Mouse (Mus musculus) neural tube, embryonic 12.5 days (tissue): ENCODE data around the gene Hic2. TPM values are rescaled to one million over a fixed set of nuclear protein-coding genes. Genes with fewer than 3 reads are reported as not detected.

ENCODE experiments used
- ATAC-seq: fragments of 200-750 bp; cut with Nextera tagmentation; 2 replicates; pipeline ENCODE4 v1.8.0; 2017; ENCODE audit warnings: low read depth, mild to moderate bottlenecking, moderate TSS enrichment, moderate library complexity; ENCODE audit not compliant: low FRiP score
- H3K27ac ChIP-seq: fragments of 300-500 bp; sonication (generic); 2 replicates; pipeline ENCODE4 v1.5.1; 2016
- H3K27me3 ChIP-seq: fragments of 300-500 bp; sonication (generic); replicated peaks from 2 replicates; pipeline ENCODE4 v1.6.1; 2016; ENCODE audit warnings: mild to moderate bottlenecking
- H3K36me3 ChIP-seq: fragments of 300-500 bp; sonication (generic); 2 replicates; pipeline ENCODE4 v1.6.1; 2016; ENCODE audit warnings: mild to moderate bottlenecking
- H3K4me1 ChIP-seq: fragments of 300-500 bp; sonication (generic); 2 replicates; pipeline ENCODE4 v1.6.1; 2016
- H3K4me2 ChIP-seq: fragments of 300-500 bp; sonication (generic); replicated peaks from 2 replicates; pipeline ENCODE4 v1.6.1; 2016; ENCODE audit warnings: mild to moderate bottlenecking
- H3K4me3 ChIP-seq: fragments of 300-500 bp; sonication (generic); 2 replicates; pipeline ENCODE4 v1.5.1; 2016
- H3K9ac ChIP-seq: fragments of 300-500 bp; sonication (generic); 2 replicates; pipeline ENCODE4 v1.6.1; 2016; ENCODE audit warnings: mild to moderate bottlenecking
- H3K9me3 ChIP-seq: fragments of 300-500 bp; sonication (generic); 2 replicates; pipeline ENCODE4 v1.6.1; 2016; ENCODE audit warnings: mild to moderate bottlenecking
- WGBS: fragments of 180-500 bp; shearing (Covaris S2); methylation state at CpG from one replicate; pipeline ENCODE4 v1.1.7; 2016; 5-methylcytosine and 5-hydroxymethylcytosine counted together
- polyA plus RNA-seq: library from polyadenylated mRNA; unstranded; fragments of >200 nt; fragmentation: Nextera tagmentation; extraction: Ambion mirVana; gene quantifications from 2 replicates; pipeline ENCODE4 v1.2.1, GENCODE M21; 2016

Gene Hic2
- polyA plus RNA-seq, 1 experiment from 2014 or later = 12.4 TPM

DNA sequence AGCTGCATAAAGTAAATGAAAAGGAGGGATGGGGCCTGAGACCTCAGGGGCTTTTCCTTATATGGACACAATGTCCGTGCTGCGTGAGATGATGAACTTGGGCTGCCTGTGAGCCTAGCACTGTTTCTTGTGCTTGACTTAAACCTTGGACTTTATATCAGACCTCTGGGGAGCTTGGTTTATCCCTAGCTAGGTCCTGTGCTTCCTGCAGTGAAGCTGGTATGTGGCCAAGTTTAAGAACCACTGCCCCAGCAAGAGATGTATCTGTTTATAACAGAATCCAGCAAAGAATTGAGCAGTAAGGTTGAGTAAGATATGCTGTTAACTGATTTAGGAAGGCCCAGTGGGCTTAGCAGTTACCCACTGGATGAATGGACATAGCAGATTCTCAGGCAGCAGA lies 6.0 kb downstream of the Hic2 start:
- H3K4me3 ChIP-seq = no peak overlapping the region
- H3K9me3 ChIP-seq = no peaks in the 10 kb centered on the region
- H3K27me3 ChIP-seq = no peaks in the 10 kb centered on the region
- WGBS = 83% methylated on average over 2 of the region's 2 CpGs
- no peak overlapping the region for H3K9ac ChIP-seq
- H3K36me3 ChIP-seq = no peaks in the 10 kb centered on the region
- no peak for ATAC-seq
- peaks cover 34% of the 10 kb centered on the region for H3K4me1 ChIP-seq
- H3K27ac ChIP-seq = no peak overlapping the region
- H3K4me2 ChIP-seq = no peak overlapping the region

- Histone ChIP-seq H3K9ac (no peak overlapping the region), H3K4me2 (no peak overlapping the region), H3K27ac (no peak overlapping the region), H3K9me3 (no peaks in the 10 kb centered on the region), H3K4me3 (no peak overlapping the region), H3K4me1 (peaks cover 4% of the 10 kb centered on the region; the same call in 1 of the 2 replicates), H3K36me3 (no peaks in the 10 kb centered on the region), H3K27me3 (no peaks in the 10 kb centered on the region)
- no peak for ATAC-seq
- WGBS = 74% methylated on average over 1 of the region's 1 CpGs
Measured at GRCm38 (mm10) chr16:17243731-17244130, 10.4 kb downstream of the Hic2 start.

- Histone ChIP-seq H3K9ac (no peak overlapping the region), H3K27me3 (no peaks in the 10 kb centered on the region), H3K27ac (no peak overlapping the region), H3K9me3 (no peaks in the 10 kb centered on the region), H3K4me1 (0 out of 2 replicates have a peak, but pooled peaks cover 1% of the 10 kb centered on the region), H3K4me2 (no peak overlapping the region), H3K4me3 (no peak overlapping the region), H3K36me3 (no peaks in the 10 kb centered on the region)
- 93% methylated on average over 1 of the region's 1 CpGs for WGBS
- no peak for ATAC-seq
Measured at GRCm38 (mm10) chr16:17244996-17245395, 11.6 kb downstream of the Hic2 start.

DNA sequence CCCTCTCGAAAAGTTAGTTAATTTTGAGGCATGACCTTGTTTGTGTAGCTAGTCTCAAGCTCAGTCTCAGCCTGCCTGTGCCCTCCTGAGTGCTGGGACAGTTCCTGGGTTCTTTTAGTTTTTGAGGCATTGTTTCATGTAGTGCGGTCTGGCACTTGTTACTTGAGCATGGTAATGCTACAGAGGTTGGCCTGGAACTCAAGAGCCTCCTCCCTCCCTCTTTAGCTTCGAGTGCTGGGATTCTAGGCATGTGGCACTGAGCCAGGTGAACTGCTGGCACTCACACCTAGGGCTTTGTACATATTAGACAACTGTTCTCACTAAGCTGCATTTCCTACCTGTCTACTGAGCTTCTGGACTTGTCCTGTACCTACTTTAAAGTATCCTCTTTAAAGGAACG lies 14.4 kb downstream of the Hic2 start:
- H3K4me1 ChIP-seq = peaks cover 15% of the 10 kb centered on the region
- no peaks in the 10 kb centered on the region for H3K36me3 ChIP-seq
- H3K4me3 ChIP-seq = no peak overlapping the region
- WGBS = 86% methylated on average over 4 of the region's 4 CpGs
- no peak for ATAC-seq
- H3K27me3 ChIP-seq = no peaks in the 10 kb centered on the region
- H3K9me3 ChIP-seq = no peaks in the 10 kb centered on the region
- no peak overlapping the region for H3K27ac ChIP-seq
- no peak overlapping the region for H3K9ac ChIP-seq
- H3K4me2 ChIP-seq = no peak overlapping the region

DNA sequence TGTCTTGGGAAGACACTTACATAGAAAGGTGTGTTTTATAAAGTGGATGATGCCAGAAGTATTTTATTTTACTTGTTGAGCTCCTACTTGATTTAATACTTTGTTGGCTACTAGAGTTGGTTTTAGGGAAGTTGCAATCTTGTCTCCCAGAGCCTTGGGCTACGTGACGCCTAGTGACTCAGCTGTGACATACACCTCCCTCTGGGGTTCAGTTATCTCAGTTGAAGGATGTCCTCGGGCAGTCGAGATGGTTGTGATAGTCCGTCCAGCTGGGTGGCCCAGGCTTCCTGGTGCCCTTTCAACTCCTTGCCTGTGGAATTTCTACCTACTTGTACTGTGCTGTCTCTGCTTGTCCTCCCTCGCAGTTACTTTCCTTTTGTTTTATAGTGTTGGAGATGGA lies 15.8 kb downstream of the Hic2 start:
- WGBS = 78% methylated on average over 6 of the region's 6 CpGs
- H3K27ac ChIP-seq = no peak overlapping the region
- no peak overlapping the region for H3K9ac ChIP-seq
- no peak overlapping the region for H3K4me2 ChIP-seq
- peaks cover 29% of the 10 kb centered on the region for H3K4me1 ChIP-seq
- H3K4me3 ChIP-seq = no peak overlapping the region
- H3K36me3 ChIP-seq = no peaks in the 10 kb centered on the region
- no peak for ATAC-seq
- no peaks in the 10 kb centered on the region for H3K9me3 ChIP-seq
- no peaks in the 10 kb centered on the region for H3K27me3 ChIP-seq

- Histone ChIP-seq H3K4me3 (no peak overlapping the region), H3K4me1 (peaks cover 32% of the 10 kb centered on the region), H3K9ac (no peak overlapping the region), H3K27ac (no peak overlapping the region), H3K9me3 (no peaks in the 10 kb centered on the region), H3K4me2 (no peak overlapping the region), H3K36me3 (peaks cover 7% of the 10 kb centered on the region), H3K27me3 (no peaks in the 10 kb centered on the region)
- ATAC-seq = no peak
- WGBS = 82% methylated on average over 3 of the region's 3 CpGs
Measured at GRCm38 (mm10) chr16:17251539-17251938, 18.2 kb downstream of the Hic2 start.

DNA sequence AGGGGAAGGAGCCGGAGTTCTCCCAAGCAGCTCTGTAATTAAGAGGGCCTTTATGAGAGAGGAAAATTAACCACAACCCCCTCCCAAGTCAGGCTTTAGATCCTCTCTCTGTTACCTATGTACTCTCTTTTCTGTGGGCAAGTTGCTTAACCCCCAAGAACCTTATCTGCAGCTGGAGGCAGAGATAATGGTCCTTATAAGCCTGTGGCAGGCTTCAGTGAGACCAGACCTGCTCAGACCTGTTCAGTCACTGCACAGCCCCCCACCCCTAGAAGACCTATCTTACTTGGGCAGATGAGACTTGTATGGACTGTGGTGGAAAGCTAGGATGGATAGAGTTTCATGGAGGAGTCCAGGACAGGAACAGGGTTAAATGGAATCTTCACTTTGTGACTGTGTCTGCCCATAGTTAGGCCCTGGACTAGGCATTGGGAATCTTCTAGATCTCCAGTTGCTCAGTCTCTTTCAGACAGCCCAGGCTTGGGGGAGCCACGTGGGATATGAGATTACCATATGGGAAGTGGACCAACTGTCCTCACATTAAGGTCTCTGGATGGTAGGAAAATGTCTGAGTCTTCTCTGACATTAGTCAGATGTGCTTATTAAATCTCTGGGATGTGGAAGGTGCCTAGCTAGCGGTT lies 18.8 kb downstream of the Hic2 start:
- H3K36me3 ChIP-seq = peaks cover 11% of the 10 kb centered on the region
- H3K4me1 ChIP-seq = peaks cover 32% of the 10 kb centered on the region
- ATAC-seq = no peak
- no peaks in the 10 kb centered on the region for H3K27me3 ChIP-seq
- no peak overlapping the region for H3K9ac ChIP-seq
- no peak overlapping the region for H3K4me3 ChIP-seq
- WGBS = 81% methylated on average over 3 of the region's 3 CpGs
- H3K27ac ChIP-seq = no peak overlapping the region
- no peaks in the 10 kb centered on the region for H3K9me3 ChIP-seq
- no peak overlapping the region for H3K4me2 ChIP-seq

DNA sequence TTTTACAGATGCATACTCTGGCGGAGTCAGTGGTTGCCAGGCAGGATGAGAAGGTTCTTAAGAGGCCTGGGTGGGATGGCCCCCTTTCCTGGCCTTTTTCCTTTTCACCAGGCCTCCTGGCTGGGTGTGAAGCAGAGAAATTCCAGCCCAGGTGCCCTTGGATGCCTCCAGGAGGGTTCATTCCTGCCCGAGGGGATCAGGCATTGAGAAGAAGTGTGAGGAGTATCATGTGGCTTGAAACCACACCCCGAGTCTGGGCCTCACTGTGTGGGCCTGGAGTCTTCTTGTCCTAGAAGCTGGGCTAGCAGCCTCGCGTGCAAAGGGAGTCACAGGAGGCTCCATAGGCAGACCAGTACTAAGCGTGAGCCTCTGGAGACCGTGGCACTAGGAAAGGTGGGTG lies 19.5 kb downstream of the Hic2 start:
- H3K9ac ChIP-seq = no peak overlapping the region
- no peak overlapping the region for H3K4me2 ChIP-seq
- WGBS = 61% methylated on average over 7 of the region's 7 CpGs
- H3K27me3 ChIP-seq = no peaks in the 10 kb centered on the region
- no peaks in the 10 kb centered on the region for H3K9me3 ChIP-seq
- no peak for ATAC-seq
- peaks cover 32% of the 10 kb centered on the region for H3K4me1 ChIP-seq
- H3K27ac ChIP-seq = no peak overlapping the region
- H3K36me3 ChIP-seq = peaks cover 18% of the 10 kb centered on the region
- H3K4me3 ChIP-seq = no peak overlapping the region

DNA sequence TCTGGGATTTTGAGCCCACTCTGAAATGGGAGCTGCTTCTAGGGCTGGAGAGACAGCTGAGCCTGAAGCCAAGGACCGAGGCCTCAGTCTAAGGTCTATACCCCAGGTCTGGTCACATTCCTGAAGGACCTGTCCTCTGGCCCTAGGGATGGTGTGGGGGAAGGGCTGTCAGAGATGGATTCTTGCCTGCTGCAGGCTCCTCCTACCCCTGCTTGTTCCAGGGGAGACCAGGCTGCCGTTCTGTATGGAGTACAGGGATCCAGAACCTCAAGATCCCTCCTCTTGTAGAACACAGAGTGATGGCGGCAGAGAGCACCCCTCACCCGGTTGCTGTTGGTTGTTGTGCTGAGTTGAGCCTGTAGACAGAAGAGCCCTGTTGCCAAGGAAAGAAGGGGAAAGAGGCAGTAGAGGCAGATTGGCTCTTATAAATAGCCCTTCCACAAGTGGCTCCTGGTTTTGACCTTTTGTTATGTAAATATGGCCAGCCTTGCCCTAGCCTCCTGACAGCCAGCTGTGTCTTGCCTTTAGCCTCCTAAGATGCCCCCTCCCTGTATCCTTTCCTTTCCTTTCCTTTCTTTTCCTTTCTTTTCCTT lies 20.7 kb downstream of the Hic2 start:
- Histone ChIP-seq H3K27me3 (no peaks in the 10 kb centered on the region), H3K9ac (no peak overlapping the region), H3K4me1 (peaks cover 32% of the 10 kb centered on the region), H3K4me2 (0 out of 2 replicates have a peak overlapping the region, but pooled peaks have one; percentile 0), H3K4me3 (no peak overlapping the region), H3K9me3 (no peaks in the 10 kb centered on the region), H3K27ac (no peak overlapping the region), H3K36me3 (peaks cover 30% of the 10 kb centered on the region)
- peak; percentile 27; the same call in 1 of the 2 replicates for ATAC-seq
- WGBS = 22% methylated on average over 4 of the region's 4 CpGs

GRCm38 (mm10) chr16:17255270-17255669 lies 21.9 kb downstream of the Hic2 start:
- H3K27ac ChIP-seq = no peak overlapping the region
- ATAC-seq = no peak
- whole genome bisulfite sequencing = 83% methylated on average over 2 of the region's 2 CpGs

DNA sequence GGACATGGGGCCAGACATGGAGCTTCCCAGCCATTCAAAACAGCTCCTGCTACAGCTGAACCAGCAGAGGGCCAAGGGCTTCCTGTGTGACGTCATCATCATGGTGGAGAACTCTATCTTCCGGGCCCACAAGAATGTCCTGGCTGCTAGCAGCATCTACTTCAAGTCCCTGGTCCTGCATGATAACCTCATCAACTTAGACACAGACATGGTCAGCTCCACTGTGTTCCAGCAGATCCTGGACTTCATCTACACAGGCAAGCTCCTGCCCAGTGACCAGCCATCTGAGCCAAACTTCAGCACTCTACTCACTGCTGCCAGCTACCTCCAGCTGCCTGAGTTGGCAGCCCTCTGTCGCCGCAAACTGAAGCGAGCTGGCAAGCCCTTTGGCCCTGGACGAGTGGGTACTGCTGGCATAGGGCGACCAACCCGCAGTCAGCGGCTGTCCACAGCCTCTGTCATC lies 24.0 kb downstream of the Hic2 start:
- Histone ChIP-seq H3K4me3 (no peak overlapping the region), H3K27me3 (no peaks in the 10 kb centered on the region), H3K9ac (no peak overlapping the region), H3K4me1 (peaks cover 20% of the 10 kb centered on the region), H3K36me3 (peaks cover 51% of the 10 kb centered on the region), H3K4me2 (no peak overlapping the region), H3K27ac (no peak overlapping the region), H3K9me3 (no peaks in the 10 kb centered on the region)
- 95% methylated on average over 9 of the region's 9 CpGs for WGBS
- no peak for ATAC-seq

More at GRCm38 (mm10) chr16:17255270-17255669, 21.9 kb downstream of the Hic2 start:
- no peak overlapping the region for H3K4me2 ChIP-seq
- H3K9me3 ChIP-seq = no peaks in the 10 kb centered on the region
- H3K4me3 ChIP-seq = no peak overlapping the region
- peaks cover 42% of the 10 kb centered on the region for H3K36me3 ChIP-seq
- H3K4me1 ChIP-seq = peaks cover 32% of the 10 kb centered on the region
- H3K9ac ChIP-seq = 0 out of 2 replicates have a peak overlapping the region, but pooled peaks have one; percentile 3
- no peaks in the 10 kb centered on the region for H3K27me3 ChIP-seq

DNA sequence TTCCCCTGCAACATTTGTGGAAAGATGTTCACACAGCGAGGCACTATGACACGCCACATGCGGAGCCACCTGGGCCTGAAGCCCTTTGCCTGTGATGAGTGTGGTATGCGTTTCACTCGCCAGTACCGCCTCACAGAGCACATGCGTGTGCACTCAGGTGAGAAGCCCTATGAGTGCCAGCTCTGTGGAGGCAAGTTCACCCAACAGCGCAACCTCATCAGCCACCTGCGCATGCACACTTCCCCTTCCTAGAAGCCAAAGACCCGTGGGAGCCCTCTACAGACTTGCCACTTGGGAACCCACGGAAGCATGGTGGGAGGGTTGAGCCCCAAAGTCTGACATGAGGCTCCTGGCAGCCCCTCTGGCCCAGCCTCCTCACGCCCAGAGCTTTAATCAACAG lies 25.5 kb downstream of the Hic2 start:
- WGBS = 96% methylated on average over 12 of the region's 12 CpGs
- Histone ChIP-seq H3K4me3 (no peak overlapping the region), H3K4me2 (no peak overlapping the region), H3K9me3 (no peaks in the 10 kb centered on the region), H3K36me3 (peaks cover 51% of the 10 kb centered on the region), H3K4me1 (peaks cover 5% of the 10 kb centered on the region), H3K9ac (no peak overlapping the region), H3K27me3 (no peaks in the 10 kb centered on the region), H3K27ac (no peak overlapping the region)
- ATAC-seq = no peak

GRCm38 (mm10) chr16:17261341-17261740 lies 28.0 kb downstream of the Hic2 start:
- Histone ChIP-seq H3K9me3 (no peaks in the 10 kb centered on the region), H3K4me2 (no peak overlapping the region), H3K27ac (no peak overlapping the region), H3K27me3 (no peaks in the 10 kb centered on the region), H3K9ac (no peak overlapping the region), H3K36me3 (peaks cover 43% of the 10 kb centered on the region), H3K4me3 (no peak overlapping the region), H3K4me1 (no peaks in the 10 kb centered on the region)
- 92% methylated on average over 1 of the region's 1 CpGs for WGBS
- ATAC-seq = no peak
